Mouse (Mus musculus): ENCODE results near the gene Gm15091. TPM values are rescaled to one million over a fixed set of nuclear protein-coding genes. Genes with fewer than 3 reads are reported as not detected.
"Not testable (repeated sequence)": the region's sequence is repeated elsewhere in the genome, so short reads cannot be mapped to it uniquely, and the experiment has no call there.

The Gm15091 gene
- total RNA-seq (2018; cell fraction: chromatin; rRNA removed), result not detected
- total RNA-seq (2018; cell fraction: cytosol; rRNA removed), result not detected
- total RNA-seq (2018; cell fraction: nucleus; rRNA removed), result not detected
- not detected in 3 replicates for polyA plus RNA-seq (2018)

- H3K36me3 ChIP-seq (ENCODE audit: inconsistent target); H3K27ac ChIP-seq; H3K4me3 ChIP-seq (ENCODE audit: inconsistent target); H3K79me2 ChIP-seq (ENCODE audit: inconsistent target): not testable (repeated sequence)
- 74% methylated on average over 3 of the region's 6 CpGs for WGBS (ENCODE audit: missing documents)
These were observed at the start of gene Gm15091 for GRCm38 (mm10) chrX:149941355-149941754. Gene Gm15091, plus strand, starts transcription at chrX:149941655.

Other genes starting within 250 kb of the Gm15091 start
- gene Gm15097, start 157.2 kb upstream of the Gm15091 start, polyA plus RNA-seq (2018), result not detected in 3 replicates

Measured in macrophage (primary cell).